Mouse (Mus musculus) heart, postnatal 0 days (tissue): Measurements from ENCODE around the gene Myrf.

ENCODE experiments used
- CTCF ChIP-seq: IDR thresholded peaks from 2 replicates; pipeline ENCODE4 v1.5.1; 2016; ENCODE audit warnings: antibody characterized with exemption, control low read depth, low read depth
- EP300 ChIP-seq: IDR thresholded peaks from 2 replicates; pipeline ENCODE4 v1.6.1; 2016; ENCODE audit warnings: antibody characterized with exemption, low read depth

GRCm38 (mm10) chr19:10168441-10168840 lies 72.1 kb downstream of the Myrf start:
- no peak for TF ChIP-seq CTCF
- no peak for TF ChIP-seq EP300
